Mouse (Mus musculus): Measurements from ENCODE around the gene Zdhhc24. TPM values are rescaled to one million over a fixed set of nuclear protein-coding genes. Genes with fewer than 3 reads are reported as not detected.

Gene Zdhhc24
- total and polyA plus RNA-seq, 2 experiments from 2014 or later, result 5.9 to 8.7 TPM

- H3K9ac ChIP-seq (replicated peaks; ENCODE audit: low read depth, low read length), result no peak overlapping the region
- no peak overlapping the region for H3K4me2 ChIP-seq (ENCODE audit: low read depth, low read length)
- no peak for TF ChIP-seq CTCF (IDR thresholded peaks at IDR 0.05; ENCODE audit: low read depth)
- TF ChIP-seq EP300 (IDR thresholded peaks at IDR 0.05; ENCODE audit: low read depth), result no peak
- no peak overlapping the region for H3K4me3 ChIP-seq (ENCODE audit: low read depth, low read length)
- H3K27ac ChIP-seq (ENCODE audit: low read depth), result no peak overlapping the region
- 52% methylated on average over 21 of the region's 21 CpGs for WGBS
- no peaks in the 10 kb centered on the region; the same call in 1 of the 2 replicates for H3K36me3 ChIP-seq (replicated peaks; ENCODE audit: control insufficient read depth, insufficient read depth, low read length)
- H3K9me3 ChIP-seq (replicated peaks; ENCODE audit: control insufficient read depth, low read length), result no peaks in the 10 kb centered on the region
- ATAC-seq (ENCODE audit: insufficient read depth, low read depth) (no peak), DNase-seq (ENCODE audit: low spot score) (no peak)
- H3K4me1 ChIP-seq (ENCODE audit: control insufficient read depth, insufficient read depth), result no peaks in the 10 kb centered on the region
- H3K27me3 ChIP-seq (ENCODE audit: control insufficient read depth, insufficient read depth, low read length), result no peaks in the 10 kb centered on the region
Observed at GRCm38 (mm10) chr19:4896780-4897520, 18.5 kb downstream of the Zdhhc24 start.

- no peaks in the 10 kb centered on the region for H3K27me3 ChIP-seq (ENCODE audit: control insufficient read depth, insufficient read depth, low read length)
- no peak overlapping the region for H3K4me3 ChIP-seq (ENCODE audit: low read depth, low read length)
- no peak overlapping the region for H3K27ac ChIP-seq (ENCODE audit: low read depth)
- H3K9ac ChIP-seq (replicated peaks; ENCODE audit: low read depth, low read length), result no peak overlapping the region
- H3K36me3 ChIP-seq (replicated peaks; ENCODE audit: control insufficient read depth, insufficient read depth, low read length), result no peaks in the 10 kb centered on the region
- 73% methylated on average over 9 of the region's 9 CpGs for WGBS
- no peaks in the 10 kb centered on the region for H3K4me1 ChIP-seq (ENCODE audit: control insufficient read depth, insufficient read depth)
- no peak for TF ChIP-seq EP300 (IDR thresholded peaks at IDR 0.05; ENCODE audit: low read depth)
- TF ChIP-seq CTCF (IDR thresholded peaks at IDR 0.05; ENCODE audit: low read depth), result no peak
- H3K9me3 ChIP-seq (replicated peaks; ENCODE audit: control insufficient read depth, low read length), result no peaks in the 10 kb centered on the region
- ATAC-seq (ENCODE audit: insufficient read depth, low read depth) (no peak), DNase-seq (ENCODE audit: low spot score) (no peak)
- no peak overlapping the region for H3K4me2 ChIP-seq (ENCODE audit: low read depth, low read length)
Observed at GRCm38 (mm10) chr19:4898972-4899371, 20.5 kb downstream of the Zdhhc24 start.

GRCm38 (mm10) chr19:4899888-4900287 lies 21.4 kb downstream of the Zdhhc24 start:
- 74% methylated on average over 3 of the region's 3 CpGs for WGBS
- Histone ChIP-seq H3K4me3 (ENCODE audit: low read depth, low read length) (no peak overlapping the region), H3K27me3 (ENCODE audit: control insufficient read depth, insufficient read depth, low read length) (no peaks in the 10 kb centered on the region), H3K27ac (ENCODE audit: low read depth) (no peak overlapping the region), H3K9ac (replicated peaks; ENCODE audit: low read depth, low read length) (no peak overlapping the region), H3K36me3 (replicated peaks; ENCODE audit: control insufficient read depth, insufficient read depth, low read length) (no peaks in the 10 kb centered on the region), H3K9me3 (replicated peaks; ENCODE audit: control insufficient read depth, low read length) (no peaks in the 10 kb centered on the region), H3K4me1 (ENCODE audit: control insufficient read depth, insufficient read depth) (no peaks in the 10 kb centered on the region), H3K4me2 (ENCODE audit: low read depth, low read length) (no peak overlapping the region)
- ATAC-seq (ENCODE audit: insufficient read depth, low read depth) (no peak), DNase-seq (ENCODE audit: low spot score) (no peak)
- TF ChIP-seq EP300 (IDR thresholded peaks at IDR 0.05; ENCODE audit: low read depth) (no peak), CTCF (IDR thresholded peaks at IDR 0.05; ENCODE audit: low read depth) (no peak)

- no peak for TF ChIP-seq CTCF (IDR thresholded peaks at IDR 0.05; ENCODE audit: low read depth)
- no peak for TF ChIP-seq EP300 (IDR thresholded peaks at IDR 0.05; ENCODE audit: low read depth)
- peak within 1 kb of the TSS; percentile 65 for H3K4me2 ChIP-seq (ENCODE audit: low read depth, low read length)
- peaks cover 32% of the 10 kb centered on the region for H3K36me3 ChIP-seq (replicated peaks; ENCODE audit: control insufficient read depth, insufficient read depth, low read length)
- H3K27ac ChIP-seq (ENCODE audit: low read depth), result no peak within 1 kb of the TSS
- H3K4me1 ChIP-seq (ENCODE audit: control insufficient read depth, insufficient read depth), result no peaks in the 10 kb centered on the region; the same call in 1 of the 2 replicates
- DNase-seq (ENCODE audit: low spot score), result peak; percentile 66
- no peaks in the 10 kb centered on the region for H3K27me3 ChIP-seq (ENCODE audit: control insufficient read depth, insufficient read depth, low read length)
- H3K4me3 ChIP-seq (ENCODE audit: low read depth, low read length), result peak within 1 kb of the TSS; percentile 55
- no peaks in the 10 kb centered on the region for H3K9me3 ChIP-seq (replicated peaks; ENCODE audit: control insufficient read depth, low read length)
- WGBS, result 8% methylated on average over 31 of the region's 31 CpGs
- H3K9ac ChIP-seq (replicated peaks; ENCODE audit: low read depth, low read length), result peak within 1 kb of the TSS; percentile 7; the same call in 1 of the 2 replicates
- ATAC-seq (ENCODE audit: insufficient read depth, low read depth), result peak; percentile 66; the same call in 1 of the 2 replicates
Observed at GRCm38 (mm10) chr19:4905979-4906794, 27.7 kb downstream of the Zdhhc24 start, which contains the start of gene Bbs1. Gene Bbs1, minus strand, starts transcription at chr19:4906628.

GRCm38 (mm10) chr19:4908107-4908506 lies 29.6 kb downstream of the Zdhhc24 start:
- Histone ChIP-seq H3K9ac (replicated peaks; ENCODE audit: low read depth, low read length) (no peak overlapping the region), H3K4me1 (ENCODE audit: control insufficient read depth, insufficient read depth) (no peaks in the 10 kb centered on the region; the same call in 1 of the 2 replicates), H3K9me3 (replicated peaks; ENCODE audit: control insufficient read depth, low read length) (no peaks in the 10 kb centered on the region), H3K4me2 (ENCODE audit: low read depth, low read length) (no peak overlapping the region), H3K4me3 (ENCODE audit: low read depth, low read length) (no peak overlapping the region), H3K27me3 (ENCODE audit: control insufficient read depth, insufficient read depth, low read length) (no peaks in the 10 kb centered on the region), H3K27ac (ENCODE audit: low read depth) (no peak overlapping the region), H3K36me3 (replicated peaks; ENCODE audit: control insufficient read depth, insufficient read depth, low read length) (peaks cover 43% of the 10 kb centered on the region)
- DNase-seq (ENCODE audit: low spot score) (no peak), ATAC-seq (ENCODE audit: insufficient read depth, low read depth) (no peak)
- TF ChIP-seq EP300 (IDR thresholded peaks at IDR 0.05; ENCODE audit: low read depth) (no peak), CTCF (IDR thresholded peaks at IDR 0.05; ENCODE audit: low read depth) (peak; percentile 49)
- WGBS, result 86% methylated on average over 4 of the region's 4 CpGs
